Mouse (Mus musculus) kidney, embryonic 14.5 days (tissue): ENCODE data around the gene Notch1. TPM values are rescaled to one million over a fixed set of nuclear protein-coding genes. Genes with fewer than 3 reads are reported as not detected.
A peak's percentile ranks its signal among the peaks of the same experiment; 100 is the strongest.

ENCODE experiments used
- ATAC-seq: fragments of 200-750 bp; cut with Nextera tagmentation; 2 replicates; pipeline ENCODE4 v1.8.0; 2017; ENCODE audit warnings: moderate number of reproducible peaks, mild to moderate bottlenecking, moderate TSS enrichment, moderate library complexity; ENCODE audit not compliant: low FRiP score, low TSS enrichment
- H3K27ac ChIP-seq: fragments of 300-500 bp; sonication (generic); 2 replicates; pipeline ENCODE4 v1.5.1; 2014; ENCODE audit warnings: low read depth, mild to moderate bottlenecking, low read length, moderate library complexity, mixed read lengths
- H3K27me3 ChIP-seq: fragments of 300-500 bp; sonication (generic); 2 replicates; pipeline ENCODE4 v1.6.1; 2014; ENCODE audit warnings: mild to moderate bottlenecking, low read length; ENCODE audit not compliant: control insufficient read depth, insufficient read depth
- H3K36me3 ChIP-seq: fragments of 300-500 bp; sonication (generic); 2 replicates; pipeline ENCODE4 v1.6.1; 2014; ENCODE audit warnings: low read length, mixed read lengths; ENCODE audit not compliant: control insufficient read depth, insufficient read depth
- H3K4me1 ChIP-seq: fragments of 300-500 bp; sonication (generic); 2 replicates; pipeline ENCODE4 v1.6.1; 2014; ENCODE audit warnings: low read length, mixed read lengths; ENCODE audit not compliant: control insufficient read depth, insufficient read depth
- H3K4me2 ChIP-seq: fragments of 300-500 bp; sonication (generic); replicated peaks from 2 replicates; pipeline ENCODE4 v1.6.1; 2014; ENCODE audit warnings: low read depth, mild to moderate bottlenecking, low read length
- H3K4me3 ChIP-seq: fragments of 300-500 bp; sonication (generic); 2 replicates; pipeline ENCODE4 v1.5.1; 2014; ENCODE audit warnings: mild to moderate bottlenecking, low read length
- H3K9ac ChIP-seq: fragments of 300-500 bp; sonication (generic); 2 replicates; pipeline ENCODE4 v1.6.1; 2014; ENCODE audit warnings: low read depth, mild to moderate bottlenecking, low read length, moderate library complexity
- H3K9me3 ChIP-seq: fragments of 300-500 bp; sonication (generic); 2 replicates; pipeline ENCODE4 v1.6.1; 2016; ENCODE audit warnings: low read length; ENCODE audit not compliant: control insufficient read depth
- WGBS: fragments of 180-500 bp; shearing (Covaris S2); extraction: QIAGEN DNeasy Blood & Tissue Kit; methylation state at CpG from one replicate; pipeline ENCODE4 v1.1.7; 2014; 5-methylcytosine and 5-hydroxymethylcytosine counted together
- polyA plus RNA-seq: library from polyadenylated mRNA; unstranded; fragments of >200 nt; fragmentation: Nextera tagmentation; extraction: Ambion mirVana; gene quantifications from 2 replicates; pipeline ENCODE4 v1.2.1, GENCODE M21; 2014

The Notch1 gene
- 33.4 and 45.1 TPM in 2 replicates for polyA plus RNA-seq

DNA sequence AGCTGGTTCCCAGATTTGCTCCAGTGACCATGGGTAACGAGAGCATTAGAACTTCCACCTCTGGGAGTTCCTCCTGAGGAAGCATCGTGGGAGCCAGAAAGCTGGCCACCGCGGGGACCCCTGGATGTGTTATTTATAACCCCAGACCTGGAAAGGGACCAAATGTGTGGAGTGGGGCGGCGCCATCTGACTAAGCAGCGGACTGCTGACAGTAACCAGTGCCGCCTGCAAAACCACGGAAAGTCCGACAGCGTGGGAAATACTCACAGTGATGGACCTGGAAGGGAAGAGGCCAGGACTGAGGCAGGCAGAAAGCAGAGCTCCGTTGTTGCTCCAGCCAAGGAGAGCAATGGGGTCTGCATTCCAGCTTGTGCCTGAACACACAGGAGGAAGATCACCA lies at the start of gene Notch1:
TSS of gene Notch1 (minus strand) at position 389 of the 400 bp plus-strand sequence.
- Histone ChIP-seq H3K36me3 (no peaks in the 10 kb centered on the region), H3K4me1 (peaks cover 20% of the 10 kb centered on the region), H3K4me2 (peak within 1 kb of the TSS; percentile 17; the same call in 1 of the 2 replicates), H3K4me3 (no peak within 1 kb of the TSS), H3K27me3 (no peaks in the 10 kb centered on the region), H3K9me3 (no peaks in the 10 kb centered on the region), H3K9ac (no peak within 1 kb of the TSS), H3K27ac (peak within 1 kb of the TSS; percentile 67; the same call in 1 of the 2 replicates)
- ATAC-seq: peak; percentile 40; the same call in 1 of the 2 replicates
- WGBS: 7% methylated on average over 12 of the region's 12 CpGs

DNA sequence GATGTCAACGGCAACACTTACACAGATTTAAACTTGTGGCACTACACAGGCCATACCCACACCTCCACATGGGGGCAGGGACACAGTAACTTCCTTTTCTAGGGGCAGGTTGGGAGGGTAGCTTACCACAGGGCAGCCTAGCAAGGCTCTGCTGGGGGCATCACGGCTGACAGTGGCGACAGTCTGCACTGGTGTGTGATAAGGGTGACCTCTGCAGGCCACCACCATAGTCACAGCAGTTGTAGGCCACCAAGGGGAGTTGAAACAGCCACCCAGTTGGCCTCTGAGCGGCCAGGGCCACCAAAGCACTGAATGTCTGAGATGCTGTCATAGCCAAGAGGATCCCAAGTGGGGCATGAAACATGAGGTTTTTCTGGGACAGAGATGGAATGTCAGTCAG lies 49.8 kb upstream of the Notch1 start:
- no peak overlapping the region for H3K9ac ChIP-seq
- H3K27me3 ChIP-seq: no peaks in the 10 kb centered on the region
- 21% methylated on average over 4 of the region's 4 CpGs for WGBS
- H3K4me1 ChIP-seq: peaks cover 3% of the 10 kb centered on the region; the same call in 1 of the 2 replicates
- H3K4me2 ChIP-seq: no peak overlapping the region
- no peaks in the 10 kb centered on the region for H3K36me3 ChIP-seq
- ATAC-seq: no peak
- H3K4me3 ChIP-seq: no peak overlapping the region
- no peaks in the 10 kb centered on the region for H3K9me3 ChIP-seq
- no peak overlapping the region for H3K27ac ChIP-seq

DNA sequence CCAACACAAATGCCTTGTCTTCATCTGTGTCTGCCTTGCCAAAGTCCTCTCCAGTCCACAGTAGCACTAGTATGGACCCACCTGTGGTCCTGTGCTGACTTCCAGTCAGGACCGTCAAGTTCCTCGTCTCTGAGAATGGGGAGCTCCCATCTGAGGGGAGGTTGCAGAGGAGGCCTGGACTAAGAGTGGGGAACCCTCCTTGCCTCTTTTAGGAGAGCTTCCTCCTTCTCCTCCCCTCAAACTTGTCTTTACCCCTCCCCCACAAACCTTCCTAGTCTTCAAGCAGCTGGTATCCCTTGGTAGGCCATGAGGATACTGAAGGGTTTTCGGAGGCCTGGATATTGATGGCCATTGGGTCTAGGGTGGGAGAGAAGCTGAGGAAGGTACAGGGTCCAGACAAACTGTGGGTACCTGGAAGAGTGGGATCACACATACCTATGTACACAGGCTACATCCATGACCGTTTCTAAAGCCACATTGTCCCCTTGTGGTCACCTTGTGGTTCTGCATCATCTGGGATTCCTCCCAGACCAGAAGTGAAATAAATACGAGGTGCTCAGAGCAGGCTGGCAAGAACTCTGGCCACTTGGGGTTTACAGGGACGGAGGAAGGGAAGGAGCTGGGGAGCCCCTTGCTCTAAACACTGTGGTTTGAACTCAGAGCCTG lies 45.0 kb upstream of the Notch1 start:
- H3K4me3 ChIP-seq: no peak overlapping the region
- no peaks in the 10 kb centered on the region for H3K36me3 ChIP-seq
- no peaks in the 10 kb centered on the region for H3K27me3 ChIP-seq
- ATAC-seq: peak; percentile 78
- WGBS: 37% methylated on average over 6 of the region's 6 CpGs
- H3K9me3 ChIP-seq: no peaks in the 10 kb centered on the region
- H3K9ac ChIP-seq: 0 out of 2 replicates have a peak overlapping the region, but pooled peaks have one; percentile 12
- H3K4me1 ChIP-seq: peaks cover 4% of the 10 kb centered on the region; the same call in 1 of the 2 replicates
- no peak overlapping the region for H3K27ac ChIP-seq
- H3K4me2 ChIP-seq: no peak overlapping the region

DNA sequence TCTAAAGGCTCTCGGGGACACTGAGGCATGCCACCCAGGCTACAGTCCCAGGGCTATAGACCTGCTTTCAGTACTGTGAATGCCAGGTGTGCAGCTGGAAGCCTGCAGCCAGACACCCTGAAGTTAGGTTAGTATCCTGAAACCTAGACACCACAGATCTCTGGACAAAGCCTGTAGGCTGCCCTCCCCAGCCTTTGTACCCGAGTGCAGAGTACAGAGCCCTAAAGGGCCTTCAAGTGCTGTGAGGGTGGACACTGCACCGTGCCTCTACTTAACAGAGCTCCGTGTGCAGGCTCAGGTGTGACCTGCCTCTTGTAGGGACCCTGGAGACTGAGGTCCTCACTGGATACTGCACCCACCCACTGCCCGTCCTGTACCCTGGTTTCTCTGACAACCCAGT lies 44.0 kb upstream of the Notch1 start:
- Histone ChIP-seq H3K4me1 (peaks cover 4% of the 10 kb centered on the region; the same call in 1 of the 2 replicates), H3K27ac (no peak overlapping the region), H3K4me2 (no peak overlapping the region), H3K27me3 (no peaks in the 10 kb centered on the region), H3K9ac (no peak overlapping the region), H3K4me3 (no peak overlapping the region), H3K9me3 (no peaks in the 10 kb centered on the region), H3K36me3 (no peaks in the 10 kb centered on the region)
- 0 out of 2 replicates have a peak, but pooled peaks have one; percentile 9 for ATAC-seq
- 81% methylated on average over 5 of the region's 5 CpGs for WGBS

DNA sequence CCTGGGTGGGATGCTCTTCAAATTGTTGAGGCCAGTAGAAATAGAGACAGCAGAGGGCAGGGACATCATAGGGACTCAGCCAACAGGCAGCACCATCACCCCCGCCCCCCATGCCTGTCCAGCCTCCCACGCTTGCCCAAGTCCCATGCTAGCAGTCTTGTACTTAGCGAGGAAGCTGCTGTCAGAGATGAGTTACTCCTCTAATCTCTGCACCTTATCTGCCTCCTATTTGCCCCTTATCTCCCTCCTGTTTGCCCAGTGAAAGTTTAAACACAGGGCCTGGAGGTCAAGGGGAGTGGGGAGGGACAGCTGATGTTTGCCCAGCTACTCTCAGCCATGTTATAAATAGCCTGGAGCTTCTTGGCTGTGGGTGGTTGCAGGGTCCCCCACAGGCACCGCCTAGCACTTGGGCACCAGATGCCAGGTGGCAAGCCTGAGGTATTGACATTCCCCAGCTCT lies 40.1 kb upstream of the Notch1 start:
- no peak for ATAC-seq
- peaks cover 4% of the 10 kb centered on the region; the same call in 1 of the 2 replicates for H3K4me1 ChIP-seq
- H3K9ac ChIP-seq: no peak overlapping the region
- H3K4me2 ChIP-seq: no peak overlapping the region
- WGBS: 60% methylated on average over 4 of the region's 4 CpGs
- no peaks in the 10 kb centered on the region for H3K27me3 ChIP-seq
- H3K27ac ChIP-seq: no peak overlapping the region
- H3K4me3 ChIP-seq: no peak overlapping the region
- no peaks in the 10 kb centered on the region for H3K9me3 ChIP-seq
- H3K36me3 ChIP-seq: no peaks in the 10 kb centered on the region

DNA sequence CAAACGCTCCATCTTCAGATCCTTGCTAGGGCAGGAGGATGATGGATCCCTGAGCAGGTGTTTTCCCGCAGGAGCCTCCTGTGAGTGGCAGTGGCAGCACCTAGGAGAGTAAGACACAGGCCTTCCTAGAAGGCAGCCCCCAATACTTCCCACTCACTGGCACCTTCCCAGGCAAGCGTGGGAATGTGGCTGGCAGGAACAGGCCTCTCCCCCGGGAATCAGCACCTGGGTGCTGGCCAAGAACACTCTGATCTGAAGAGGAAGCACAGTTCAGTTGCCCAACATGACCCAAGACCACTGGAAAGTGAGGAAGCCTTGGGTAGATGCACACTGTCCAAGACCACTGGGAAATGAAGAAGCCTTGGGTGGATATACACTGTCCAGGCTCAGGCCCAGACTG lies 38.6 kb upstream of the Notch1 start:
- WGBS: 91% methylated on average over 4 of the region's 4 CpGs
- no peaks in the 10 kb centered on the region for H3K27me3 ChIP-seq
- H3K36me3 ChIP-seq: no peaks in the 10 kb centered on the region
- H3K4me1 ChIP-seq: peaks cover 5% of the 10 kb centered on the region; the same call in 1 of the 2 replicates
- no peak overlapping the region for H3K4me2 ChIP-seq
- H3K27ac ChIP-seq: no peak overlapping the region
- H3K9ac ChIP-seq: no peak overlapping the region
- H3K9me3 ChIP-seq: no peaks in the 10 kb centered on the region
- H3K4me3 ChIP-seq: no peak overlapping the region
- ATAC-seq: no peak

DNA sequence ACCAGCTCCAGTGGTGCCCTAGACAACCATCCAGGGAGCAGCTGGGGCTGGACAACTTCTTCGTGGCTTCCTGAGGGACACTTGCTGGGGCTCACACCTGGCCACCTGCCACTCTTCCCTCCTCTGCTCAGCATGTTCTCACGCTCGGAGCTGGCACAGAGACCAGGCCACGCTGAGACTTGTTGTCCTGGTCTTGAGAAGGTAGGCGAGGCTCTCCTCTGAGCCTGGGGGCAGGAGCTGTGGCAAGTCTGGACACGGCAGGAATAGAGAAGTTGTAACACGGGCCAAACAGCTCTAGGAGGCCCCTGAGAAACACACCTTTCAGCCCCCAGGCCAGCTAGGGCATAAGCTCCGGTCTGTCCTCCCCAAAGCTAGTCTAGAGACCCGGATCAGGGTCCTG lies 37.4 kb upstream of the Notch1 start:
- WGBS: 79% methylated on average over 9 of the region's 9 CpGs
- no peak for ATAC-seq

DNA sequence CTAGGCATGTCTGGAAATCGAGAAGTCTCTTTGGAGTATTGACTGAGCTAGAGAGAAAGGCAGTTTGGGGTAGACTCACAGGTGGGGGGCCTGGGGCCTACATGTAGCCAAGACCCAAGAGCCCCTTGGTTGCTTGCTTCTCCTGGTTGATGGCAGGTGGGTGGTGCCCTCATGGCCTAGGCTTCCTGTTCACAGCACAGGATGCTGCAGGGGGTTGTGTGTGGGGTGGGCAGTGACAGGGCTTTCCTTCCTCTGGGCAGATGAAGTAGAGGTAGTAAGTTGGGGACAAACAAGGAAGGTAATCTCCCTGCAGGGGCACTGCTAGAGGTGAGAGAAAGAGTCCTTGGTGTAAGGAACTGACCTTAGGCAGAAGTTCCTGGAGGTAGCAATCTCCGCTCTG lies 35.6 kb upstream of the Notch1 start:
- H3K9me3 ChIP-seq: no peaks in the 10 kb centered on the region
- peaks cover 12% of the 10 kb centered on the region; the same call in 1 of the 2 replicates for H3K4me1 ChIP-seq
- no peak overlapping the region for H3K4me2 ChIP-seq
- no peak overlapping the region for H3K27ac ChIP-seq
- ATAC-seq: no peak
- no peaks in the 10 kb centered on the region for H3K36me3 ChIP-seq
- no peaks in the 10 kb centered on the region for H3K27me3 ChIP-seq
- no peak overlapping the region for H3K9ac ChIP-seq
- WGBS: 88% methylated on average over 2 of the region's 2 CpGs
- H3K4me3 ChIP-seq: no peak overlapping the region

More for the DNA sequence above, 37.4 kb upstream of the Notch1 start:
- no peaks in the 10 kb centered on the region for H3K36me3 ChIP-seq
- no peaks in the 10 kb centered on the region for H3K27me3 ChIP-seq
- H3K4me3 ChIP-seq: no peak overlapping the region
- no peak overlapping the region for H3K4me2 ChIP-seq
- H3K9me3 ChIP-seq: no peaks in the 10 kb centered on the region
- no peak overlapping the region for H3K27ac ChIP-seq
- peaks cover 12% of the 10 kb centered on the region; the same call in 1 of the 2 replicates for H3K4me1 ChIP-seq
- H3K9ac ChIP-seq: no peak overlapping the region

DNA sequence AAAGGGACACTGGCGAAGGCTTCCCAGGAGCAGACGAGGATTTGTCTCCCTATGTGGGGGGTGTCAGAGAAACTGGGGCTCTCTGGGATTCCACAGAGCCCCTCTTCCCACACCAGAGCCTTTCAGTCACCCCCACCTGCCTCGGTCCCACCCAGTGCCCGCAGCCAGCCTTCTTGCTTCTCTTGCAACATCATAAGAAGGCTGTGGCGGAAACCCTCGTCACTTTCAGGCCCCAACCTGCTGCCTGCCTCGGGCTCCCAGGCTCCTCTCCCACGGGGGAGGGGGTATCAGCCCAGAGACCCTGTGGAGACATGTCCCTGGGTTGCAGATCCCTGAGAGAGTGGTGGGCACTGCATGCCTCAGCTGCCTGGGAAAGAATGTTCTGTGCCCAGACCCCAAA lies 35.0 kb upstream of the Notch1 start:
- Histone ChIP-seq H3K9ac (no peak overlapping the region), H3K36me3 (no peaks in the 10 kb centered on the region), H3K4me1 (peaks cover 12% of the 10 kb centered on the region; the same call in 1 of the 2 replicates), H3K27ac (no peak overlapping the region), H3K9me3 (no peaks in the 10 kb centered on the region), H3K4me2 (no peak overlapping the region), H3K4me3 (no peak overlapping the region), H3K27me3 (no peaks in the 10 kb centered on the region)
- WGBS: 79% methylated on average over 8 of the region's 8 CpGs
- ATAC-seq: no peak
